Mouse (Mus musculus): ENCODE data around the gene Rnd2. TPM values are rescaled to one million over a fixed set of nuclear protein-coding genes. Genes with fewer than 3 reads are reported as not detected.

Gene Rnd2
- 5.4 and 9.0 TPM in 2 replicates for polyA plus RNA-seq (2014; fragmentation: Nextera tagmentation; extraction: Ambion mirVana)

DNA sequence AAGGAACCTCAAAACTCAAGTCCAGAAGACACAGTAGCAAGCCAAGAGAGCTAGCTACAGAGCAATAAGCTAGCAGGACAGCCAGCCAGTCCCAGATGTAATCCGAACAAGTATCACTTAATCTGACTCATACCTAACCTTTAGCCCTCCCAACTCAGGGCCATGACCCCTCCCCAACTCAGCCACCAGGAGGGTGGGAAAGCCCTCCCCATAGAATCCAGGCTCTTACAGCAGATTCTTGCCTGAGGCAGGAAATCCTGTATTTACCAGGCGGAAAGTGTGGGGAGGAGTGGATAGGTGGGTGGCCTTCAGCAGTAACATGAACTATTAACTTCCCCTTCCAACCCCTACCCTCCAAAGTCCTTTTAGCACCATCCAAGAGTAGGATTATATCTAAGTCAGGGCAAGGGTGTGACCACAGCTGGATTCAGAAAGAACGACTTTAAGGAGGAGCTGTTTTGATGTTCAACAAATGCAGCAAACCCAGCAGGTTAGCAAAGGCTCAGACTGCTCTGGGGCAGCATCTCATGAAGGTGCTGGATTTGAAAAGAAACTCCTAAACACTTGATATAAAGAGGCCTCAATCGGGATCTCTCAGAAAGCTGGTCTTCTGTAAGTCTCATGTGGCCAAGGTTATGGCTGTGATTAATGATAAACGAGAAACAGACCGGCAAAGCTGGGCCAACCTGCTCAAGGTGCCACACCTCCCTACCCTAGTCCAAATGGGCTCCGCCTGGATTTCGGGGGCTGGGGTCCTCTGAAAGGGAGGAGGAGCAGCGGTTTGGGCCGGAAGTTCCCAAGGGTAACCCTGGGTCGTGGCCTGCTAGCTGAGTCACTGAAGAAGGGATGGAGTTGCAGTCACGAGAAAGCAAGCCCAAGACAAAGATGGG lies at the start of gene Rnd2:
Gene Rnd2, plus strand, starts transcription at position 789 of the 890 bp plus-strand sequence.
- Histone ChIP-seq H3K36me3 (ENCODE audit: control insufficient read depth, insufficient read depth, low read length) (peaks cover 34% of the 10 kb centered on the region), H3K4me3 (ENCODE audit: control insufficient read depth in 1 of 2, insufficient read depth in 1 of 2, low read depth in 1 of 2, low read length in 2 of 2) (peak within 1 kb of the TSS; percentile 69 to 80), H3K4me1 (ENCODE audit: control insufficient read depth in 2 of 2, insufficient read depth in 2 of 2, low read length in 2 of 2) (peaks cover 14 to 41% of the 10 kb centered on the region in 2 experiments), H3K9me3 (ENCODE audit: control insufficient read depth, low read length) (no peaks in the 10 kb centered on the region), H3K9ac (ENCODE audit: low read length) (peak within 1 kb of the TSS; percentile 83), H3K27me3 (ENCODE audit: control insufficient read depth, insufficient read depth, low read length) (no peaks in the 10 kb centered on the region), H3K4me2 (ENCODE audit: low read length) (peak within 1 kb of the TSS; percentile 98), H3K27ac (replicated peaks in 1 of 2; ENCODE audit: control insufficient read depth in 1 of 2, insufficient read depth in 1 of 2, low read depth in 2 of 2, low read length in 2 of 2) (peak within 1 kb of the TSS; percentile 78 to 89)
- ATAC-seq (ENCODE audit: insufficient number of reproducible peaks, insufficient read depth, low FRiP score, low read depth), result no peak
- 15% methylated on average over 12 of the region's 12 CpGs for WGBS

DNA sequence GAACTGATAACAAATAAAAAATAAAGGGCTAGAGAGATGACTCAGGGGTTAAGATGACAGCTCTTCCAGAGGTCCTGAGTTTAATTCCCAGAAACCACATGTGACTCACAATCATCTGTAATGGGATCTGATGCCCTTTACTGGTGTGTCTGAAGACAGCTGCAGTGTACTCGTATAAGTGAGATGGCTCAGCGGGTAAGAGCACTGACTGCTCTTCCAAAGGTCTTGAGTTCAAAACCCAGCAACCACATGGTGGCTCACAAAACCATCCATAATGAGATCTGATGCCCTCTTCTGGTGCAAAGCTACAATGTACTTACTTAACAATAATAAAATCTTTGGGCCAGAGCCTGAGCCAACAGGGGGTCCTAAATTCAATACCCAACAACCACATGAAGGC lies 49.5 kb upstream of the Rnd2 start:
- H3K27me3 ChIP-seq (ENCODE audit: control insufficient read depth, insufficient read depth, low read length), result no peaks in the 10 kb centered on the region
- 91% methylated on average over 2 of the region's 2 CpGs for WGBS
- no peak overlapping the region for H3K9ac ChIP-seq (ENCODE audit: low read length)
- ATAC-seq (ENCODE audit: insufficient number of reproducible peaks, insufficient read depth, low FRiP score, low read depth), result no peak
- no peak overlapping the region for H3K27ac ChIP-seq (replicated peaks in 1 of 2; ENCODE audit: control insufficient read depth in 1 of 2, insufficient read depth in 1 of 2, low read depth in 2 of 2, low read length in 2 of 2)
- H3K4me2 ChIP-seq (ENCODE audit: low read length), result no peak overlapping the region
- no peak overlapping the region for H3K4me3 ChIP-seq (ENCODE audit: control insufficient read depth in 1 of 2, insufficient read depth in 1 of 2, low read depth in 1 of 2, low read length in 2 of 2)
- no peaks in the 10 kb centered on the region for H3K9me3 ChIP-seq (ENCODE audit: control insufficient read depth, low read length)
- H3K4me1 ChIP-seq (ENCODE audit: control insufficient read depth in 2 of 2, insufficient read depth in 2 of 2, low read length in 2 of 2), result peaks cover 0 to 8% of the 10 kb centered on the region in 2 experiments; a peak in 2 of 4 replicates
- peaks cover 40% of the 10 kb centered on the region for H3K36me3 ChIP-seq (ENCODE audit: control insufficient read depth, insufficient read depth, low read length)

DNA sequence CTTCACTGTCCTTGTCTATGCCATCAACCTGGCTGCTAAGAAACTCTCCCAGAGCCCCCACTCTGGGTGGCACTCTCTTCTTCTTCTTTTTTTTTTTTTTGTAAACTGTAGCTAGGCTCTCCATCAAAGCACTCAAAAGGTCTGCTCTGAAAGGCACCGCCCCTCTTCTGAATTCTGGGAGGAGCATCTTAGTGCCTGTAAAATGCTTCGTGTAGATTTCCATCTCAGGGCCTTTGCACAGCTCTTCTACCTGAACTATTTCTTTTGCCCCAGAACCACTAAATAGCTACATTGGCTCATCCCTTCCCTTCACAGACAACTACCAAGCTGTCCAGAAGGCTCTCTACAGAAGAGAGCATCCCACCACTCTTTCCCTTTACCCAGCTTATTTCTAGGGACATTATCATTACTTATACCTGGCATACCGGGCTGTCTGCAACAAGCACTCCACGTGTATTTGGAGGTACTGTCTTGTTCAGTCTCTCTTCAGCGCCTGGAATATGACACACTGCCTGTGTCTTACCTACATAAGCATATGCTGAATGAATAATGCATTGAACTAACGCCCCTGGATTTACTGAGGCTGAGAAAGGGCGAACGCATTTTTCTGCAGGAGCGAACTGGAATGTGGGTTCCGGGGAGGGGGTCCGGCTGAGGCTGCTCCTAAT lies 48.2 kb upstream of the Rnd2 start:
- peak overlapping the region; percentile 81 for H3K4me2 ChIP-seq (ENCODE audit: low read length)
- H3K4me1 ChIP-seq (ENCODE audit: control insufficient read depth in 2 of 2, insufficient read depth in 2 of 2, low read length in 2 of 2), result peaks cover 0 to 8% of the 10 kb centered on the region in 2 experiments; a peak in 2 of 4 replicates
- peak overlapping the region; percentile 82 to 95 for H3K4me3 ChIP-seq (ENCODE audit: control insufficient read depth in 1 of 2, insufficient read depth in 1 of 2, low read depth in 1 of 2, low read length in 2 of 2)
- ATAC-seq (ENCODE audit: insufficient number of reproducible peaks, insufficient read depth, low FRiP score, low read depth), result no peak
- H3K9ac ChIP-seq (ENCODE audit: low read length), result peak overlapping the region; percentile 89
- no peaks in the 10 kb centered on the region for H3K9me3 ChIP-seq (ENCODE audit: control insufficient read depth, low read length)
- peak overlapping the region; percentile 33 to 50; a peak in 3 of 4 replicates for H3K27ac ChIP-seq (replicated peaks in 1 of 2; ENCODE audit: control insufficient read depth in 1 of 2, insufficient read depth in 1 of 2, low read depth in 2 of 2, low read length in 2 of 2)
- 2% methylated on average over 11 of the region's 11 CpGs for WGBS
- no peaks in the 10 kb centered on the region for H3K27me3 ChIP-seq (ENCODE audit: control insufficient read depth, insufficient read depth, low read length)
- H3K36me3 ChIP-seq (ENCODE audit: control insufficient read depth, insufficient read depth, low read length), result peaks cover 38% of the 10 kb centered on the region

DNA sequence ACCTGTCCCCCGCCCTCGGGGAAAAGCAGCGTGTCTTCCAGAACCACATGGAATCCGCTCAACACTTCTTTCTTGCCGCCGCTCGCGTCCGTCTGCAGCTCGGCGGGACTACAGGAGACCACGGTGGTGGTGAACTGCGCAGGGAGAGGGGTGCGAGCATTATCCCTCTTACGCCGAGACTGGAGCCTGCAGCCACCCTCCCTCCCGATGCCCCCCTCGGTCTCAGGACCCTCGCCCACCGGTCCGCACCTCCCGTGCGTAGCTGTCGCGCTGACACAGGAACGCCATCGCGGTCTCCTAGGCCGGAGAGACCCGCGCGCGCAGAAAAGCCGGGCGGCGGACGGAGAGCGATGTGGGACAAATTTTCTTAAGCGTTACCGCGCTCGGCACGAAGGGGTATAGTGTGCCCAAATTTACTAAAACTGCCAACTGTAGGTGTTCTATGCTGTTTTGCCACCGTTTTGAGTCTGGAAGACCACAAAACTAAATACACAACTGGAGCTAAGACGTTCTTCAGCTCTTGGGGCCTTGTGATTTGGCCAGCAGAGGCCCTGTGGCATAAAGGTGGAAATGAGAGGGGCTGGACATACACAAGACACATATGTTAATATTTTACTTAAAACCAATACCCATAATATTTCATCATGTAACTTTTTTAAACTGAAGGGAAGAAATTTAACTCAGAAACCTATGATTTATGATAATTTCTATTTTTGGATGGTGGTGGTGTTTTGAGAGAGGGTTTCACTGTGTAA lies 47.5 kb upstream of the Rnd2 start, which contains the start of gene Aarsd1:
Gene Aarsd1, minus strand, starts transcription at position 515 of the 755 bp plus-strand sequence.
- Histone ChIP-seq H3K4me1 (ENCODE audit: control insufficient read depth in 2 of 2, insufficient read depth in 2 of 2, low read length in 2 of 2) (peaks cover 0 to 8% of the 10 kb centered on the region in 2 experiments; a peak in 2 of 4 replicates), H3K9me3 (ENCODE audit: control insufficient read depth, low read length) (no peaks in the 10 kb centered on the region), H3K4me2 (ENCODE audit: low read length) (peak within 1 kb of the TSS; percentile 81), H3K36me3 (ENCODE audit: control insufficient read depth, insufficient read depth, low read length) (peaks cover 36% of the 10 kb centered on the region), H3K9ac (ENCODE audit: low read length) (peak within 1 kb of the TSS; percentile 89), H3K27me3 (ENCODE audit: control insufficient read depth, insufficient read depth, low read length) (no peaks in the 10 kb centered on the region), H3K27ac (replicated peaks in 1 of 2; ENCODE audit: control insufficient read depth in 1 of 2, insufficient read depth in 1 of 2, low read depth in 2 of 2, low read length in 2 of 2) (peak within 1 kb of the TSS; percentile 33 to 50; a peak in 3 of 4 replicates), H3K4me3 (ENCODE audit: control insufficient read depth in 1 of 2, insufficient read depth in 1 of 2, low read depth in 1 of 2, low read length in 2 of 2) (peak within 1 kb of the TSS; percentile 82 to 95)
- peak; percentile 34 for ATAC-seq (ENCODE audit: insufficient number of reproducible peaks, insufficient read depth, low FRiP score, low read depth)
- under 1% methylated on average over 45 of the region's 45 CpGs for WGBS

DNA sequence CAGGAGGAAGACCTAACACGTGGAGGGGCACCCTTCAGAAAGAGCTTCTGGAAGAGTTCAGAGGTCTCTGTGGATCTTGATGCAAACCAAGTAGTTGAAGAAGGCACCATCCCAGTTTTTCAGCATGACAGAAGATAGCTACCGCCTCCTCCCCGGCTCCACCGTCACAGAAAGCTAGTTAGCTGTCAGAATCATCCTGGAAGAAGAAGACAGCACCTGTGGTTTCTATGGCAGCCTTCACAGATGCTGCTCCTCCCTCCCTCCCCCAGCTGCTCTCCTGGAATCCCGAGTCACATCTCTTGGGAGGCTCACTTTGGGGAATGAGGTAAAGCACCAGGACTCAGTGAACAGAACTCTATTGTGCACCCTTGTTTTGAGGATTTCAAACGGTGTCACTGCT lies 45.8 kb upstream of the Rnd2 start:
- Histone ChIP-seq H3K9ac (ENCODE audit: low read length) (no peak overlapping the region), H3K4me1 (ENCODE audit: control insufficient read depth in 2 of 2, insufficient read depth in 2 of 2, low read length in 2 of 2) (peaks cover 0 to 14% of the 10 kb centered on the region in 2 experiments; a peak in 2 of 4 replicates), H3K4me2 (ENCODE audit: low read length) (no peak overlapping the region), H3K27ac (replicated peaks in 1 of 2; ENCODE audit: control insufficient read depth in 1 of 2, insufficient read depth in 1 of 2, low read depth in 2 of 2, low read length in 2 of 2) (no peak overlapping the region), H3K9me3 (ENCODE audit: control insufficient read depth, low read length) (no peaks in the 10 kb centered on the region), H3K4me3 (ENCODE audit: control insufficient read depth in 1 of 2, insufficient read depth in 1 of 2, low read depth in 1 of 2, low read length in 2 of 2) (no peak overlapping the region), H3K36me3 (ENCODE audit: control insufficient read depth, insufficient read depth, low read length) (peaks cover 22% of the 10 kb centered on the region), H3K27me3 (ENCODE audit: control insufficient read depth, insufficient read depth, low read length) (no peaks in the 10 kb centered on the region)
- ATAC-seq (ENCODE audit: insufficient number of reproducible peaks, insufficient read depth, low FRiP score, low read depth), result no peak
- WGBS, result 59% methylated on average over 6 of the region's 6 CpGs

DNA sequence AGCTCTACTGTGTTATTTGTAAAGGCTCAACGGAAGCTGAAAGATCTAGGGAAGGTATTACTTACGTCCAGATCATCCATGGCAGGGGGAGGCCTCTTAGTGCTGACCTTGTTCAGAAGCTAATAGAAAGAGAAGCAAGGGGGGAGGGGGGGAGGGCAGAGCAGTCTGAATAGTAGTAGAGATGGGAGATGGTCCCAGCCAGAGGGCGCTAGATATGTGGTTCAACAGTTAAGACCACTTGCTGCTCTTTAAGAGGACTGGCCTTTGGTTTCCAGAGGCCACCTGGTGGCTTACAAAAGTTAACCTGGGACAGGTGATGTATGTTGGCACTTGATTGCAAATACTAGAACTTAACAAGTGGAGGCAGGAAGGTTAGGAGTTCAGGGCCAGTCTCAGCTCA lies 45.2 kb upstream of the Rnd2 start:
- H3K4me3 ChIP-seq (ENCODE audit: control insufficient read depth in 1 of 2, insufficient read depth in 1 of 2, low read depth in 1 of 2, low read length in 2 of 2), result no peak overlapping the region
- no peak overlapping the region for H3K27ac ChIP-seq (replicated peaks in 1 of 2; ENCODE audit: control insufficient read depth in 1 of 2, insufficient read depth in 1 of 2, low read depth in 2 of 2, low read length in 2 of 2)
- no peaks in the 10 kb centered on the region for H3K27me3 ChIP-seq (ENCODE audit: control insufficient read depth, insufficient read depth, low read length)
- 36% methylated on average over 3 of the region's 3 CpGs for WGBS
- no peaks in the 10 kb centered on the region for H3K9me3 ChIP-seq (ENCODE audit: control insufficient read depth, low read length)
- peaks cover 21% of the 10 kb centered on the region for H3K36me3 ChIP-seq (ENCODE audit: control insufficient read depth, insufficient read depth, low read length)
- H3K4me2 ChIP-seq (ENCODE audit: low read length), result no peak overlapping the region
- no peak overlapping the region for H3K9ac ChIP-seq (ENCODE audit: low read length)
- peaks cover 0 to 14% of the 10 kb centered on the region in 2 experiments; a peak in 2 of 4 replicates for H3K4me1 ChIP-seq (ENCODE audit: control insufficient read depth in 2 of 2, insufficient read depth in 2 of 2, low read length in 2 of 2)
- no peak for ATAC-seq (ENCODE audit: insufficient number of reproducible peaks, insufficient read depth, low FRiP score, low read depth)

DNA sequence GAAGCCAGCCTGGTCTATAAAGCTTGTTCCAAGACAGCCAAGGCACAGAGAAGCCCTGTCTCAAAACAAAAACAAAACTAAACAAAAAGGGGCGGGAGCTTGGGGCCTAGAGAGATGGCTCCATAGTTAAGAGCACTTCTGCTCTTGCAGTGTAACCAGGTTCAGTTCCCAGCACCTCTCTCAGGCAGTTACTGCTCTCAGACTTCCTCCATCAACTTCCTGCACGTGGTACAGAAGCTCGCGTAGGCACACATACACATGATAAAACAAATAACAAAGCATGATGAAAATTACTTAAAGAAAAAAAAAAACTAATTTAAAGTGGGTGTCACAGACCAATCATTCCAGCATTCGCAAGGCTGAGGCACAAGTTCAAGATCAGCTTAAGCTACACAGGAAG lies 44.7 kb upstream of the Rnd2 start:
- Histone ChIP-seq H3K9me3 (ENCODE audit: control insufficient read depth, low read length) (no peaks in the 10 kb centered on the region), H3K9ac (ENCODE audit: low read length) (no peak overlapping the region), H3K36me3 (ENCODE audit: control insufficient read depth, insufficient read depth, low read length) (peaks cover 21% of the 10 kb centered on the region), H3K4me2 (ENCODE audit: low read length) (no peak overlapping the region), H3K27me3 (ENCODE audit: control insufficient read depth, insufficient read depth, low read length) (no peaks in the 10 kb centered on the region), H3K4me1 (ENCODE audit: control insufficient read depth in 2 of 2, insufficient read depth in 2 of 2, low read length in 2 of 2) (peaks cover 0 to 14% of the 10 kb centered on the region in 2 experiments; a peak in 2 of 4 replicates), H3K27ac (replicated peaks in 1 of 2; ENCODE audit: control insufficient read depth in 1 of 2, insufficient read depth in 1 of 2, low read depth in 2 of 2, low read length in 2 of 2) (no peak overlapping the region), H3K4me3 (ENCODE audit: control insufficient read depth in 1 of 2, insufficient read depth in 1 of 2, low read depth in 1 of 2, low read length in 2 of 2) (no peak overlapping the region)
- 86% methylated on average over 5 of the region's 5 CpGs for WGBS
- no peak for ATAC-seq (ENCODE audit: insufficient number of reproducible peaks, insufficient read depth, low FRiP score, low read depth)

Measured in heart, embryonic 14.5 days (tissue).